Mouse (Mus musculus) olfactory bulb, adult 2 months (tissue): ENCODE results near the gene Myh10.

Experiments
- CTCF ChIP-seq: fragments of 200-500 bp; IDR thresholded peaks from 2 replicates; pipeline ENCODE4 v1.5.1; 2012; ENCODE audit warnings: low read depth, mild to moderate bottlenecking, low read length, moderate library complexity; ENCODE audit not compliant: insufficient read depth
- POLR2A ChIP-seq: fragments of 200-500 bp; IDR thresholded peaks from 2 replicates; pipeline ENCODE4 v1.6.1; 2012; ENCODE audit warnings: mild to moderate bottlenecking, low read depth, low read length, moderate library complexity; ENCODE audit not compliant: insufficient read depth

GRCm38 (mm10) chr11:68730792-68731191 lies 39.4 kb downstream of the Myh10 start:
- TF ChIP-seq POLR2A (no peak), CTCF (no peak)
